Mouse (Mus musculus) CH12.LX (cell line): ENCODE data around the gene Grk5. TPM values are rescaled to one million over a fixed set of nuclear protein-coding genes. Genes with fewer than 3 reads are reported as not detected.
A peak's percentile ranks its signal among the peaks of the same experiment; 100 is the strongest.

Experiments
- DNase-seq: peaks from one replicate; pipeline ENCODE4 v3.0.0-alpha.2; 2013; ENCODE audit errors: extremely low read depth
- H3K27ac ChIP-seq: 2 replicates; pipeline ENCODE4 v1.5.1; 2012; ENCODE audit warnings: low read depth, mild to moderate bottlenecking, control low read depth, moderate library complexity; ENCODE audit not compliant: insufficient read depth
- H3K27me3 ChIP-seq: replicated peaks from 2 replicates; pipeline ENCODE3; 2012; ENCODE audit warnings: inconsistent platforms
- H3K36me3 ChIP-seq, 2 experiments: replicated peaks in 1 of 2; 2 replicates each; pipeline versions ENCODE3 to v1.6.1; 2012; ENCODE audit warnings: inconsistent platforms in 1 of 2, low read length in 1 of 2, mild to moderate bottlenecking in 1 of 2, mixed read lengths in 1 of 2, moderate library complexity in 1 of 2; ENCODE audit not compliant: control insufficient read depth in 1 of 2, insufficient read depth in 1 of 2
- H3K4me1 ChIP-seq, 2 experiments: 2 replicates each; pipeline ENCODE4 v1.6.1; 2012; ENCODE audit warnings: inconsistent platforms in 1 of 2, moderate library complexity in 1 of 2; ENCODE audit not compliant: insufficient read depth in 2 of 2, control insufficient read depth in 1 of 2
- H3K4me2 ChIP-seq: 2 replicates; pipeline ENCODE4 v1.6.1; 2012; ENCODE audit warnings: low read depth, mild to moderate bottlenecking, control low read depth; ENCODE audit not compliant: poor library complexity, insufficient read depth, severe bottlenecking
- H3K4me3 ChIP-seq, 3 experiments: fragments of 150-350 bp in 1 of 3; sonication (generic) in 1 of 3; replicated peaks in 1 of 3; 2 replicates each; pipeline versions ENCODE3 to v1.5.1; 2011 to 2012; ENCODE audit warnings: low read depth in 2 of 3, low read length in 2 of 3, mild to moderate bottlenecking in 2 of 3, moderate library complexity in 2 of 3, control low read depth in 1 of 3, improper control_type of control experiment in 1 of 3, inconsistent platforms in 1 of 3, mixed read lengths in 1 of 3; ENCODE audit not compliant: poor library complexity in 1 of 3
- H3K79me2 ChIP-seq: replicated peaks from 2 replicates; pipeline ENCODE4 v1.6.1; 2012; ENCODE audit warnings: mild to moderate bottlenecking, moderate library complexity; ENCODE audit not compliant: control insufficient read depth, poor library complexity, insufficient read depth, severe bottlenecking; ENCODE audit errors: extremely low read depth
- H3K9ac ChIP-seq: 2 replicates; pipeline ENCODE4 v1.6.1; 2012; ENCODE audit warnings: low read depth, mild to moderate bottlenecking, control low read depth, moderate library complexity; ENCODE audit not compliant: insufficient read depth
- H3K9me3 ChIP-seq: replicated peaks from 2 replicates; pipeline ENCODE3; 2012; ENCODE audit warnings: low read length, inconsistent platforms, mixed read lengths
- BHLHE40 ChIP-seq: IDR thresholded peaks from 2 replicates; pipeline ENCODE4 v1.6.1; 2011; ENCODE audit warnings: mild to moderate bottlenecking, low read depth, low read length, improper control_type of control experiment
- CHD2 ChIP-seq: IDR thresholded peaks from 2 replicates; pipeline ENCODE4 v1.6.1; 2011; ENCODE audit warnings: low read length, improper control_type of control experiment
- CTCF ChIP-seq, 2 experiments: IDR thresholded peaks in 1 of 2; conservative IDR thresholded peaks in 1 of 2; 2 replicates each; pipeline ENCODE4 v1.5.1; 2011 to 2012; ENCODE audit warnings: low read depth in 2 of 2, low read length in 2 of 2, improper control_type of control experiment in 1 of 2, inconsistent platforms in 1 of 2, mild to moderate bottlenecking in 1 of 2, moderate library complexity in 1 of 2
- ELF1 ChIP-seq: IDR thresholded peaks from 2 replicates; pipeline ENCODE4 v1.6.1; 2014; ENCODE audit warnings: low read depth, mild to moderate bottlenecking, inconsistent platforms, low read length, improper control_type of control experiment
- EP300 ChIP-seq: IDR thresholded peaks from 2 replicates; pipeline ENCODE4 v1.6.1; 2011; ENCODE audit warnings: low read length, improper control_type of control experiment
- GABPA ChIP-seq: IDR thresholded peaks from 2 replicates; pipeline ENCODE4 v1.6.1; 2012; ENCODE audit warnings: low read depth, low read length, improper control_type of control experiment, inconsistent platforms; ENCODE audit not compliant: insufficient replicate concordance
- JUN ChIP-seq: IDR thresholded peaks from 2 replicates; pipeline ENCODE4 v1.6.1; 2011; ENCODE audit warnings: low read depth, mild to moderate bottlenecking, low read length, improper control_type of control experiment, moderate library complexity; ENCODE audit not compliant: insufficient read depth
- JUND ChIP-seq: conservative IDR thresholded peaks from 2 replicates; pipeline ENCODE4 v1.6.1; 2011; ENCODE audit warnings: low read depth, low read length, improper control_type of control experiment
- KAT2A ChIP-seq: IDR thresholded peaks from 2 replicates; pipeline ENCODE4 v1.6.1; 2012; ENCODE audit warnings: low read length, improper control_type of control experiment, inconsistent platforms; ENCODE audit not compliant: insufficient replicate concordance
- MAX ChIP-seq: IDR thresholded peaks from 2 replicates; pipeline ENCODE4 v1.6.1; 2011; ENCODE audit warnings: low read length, improper control_type of control experiment
- MAZ ChIP-seq: IDR thresholded peaks from 2 replicates; pipeline ENCODE4 v1.6.1; 2012; ENCODE audit warnings: low read depth, mild to moderate bottlenecking, inconsistent platforms, low read length, improper control_type of control experiment, moderate library complexity
- MEF2A ChIP-seq: IDR thresholded peaks from 2 replicates; pipeline ENCODE4 v1.6.1; 2014; ENCODE audit warnings: low read depth, mild to moderate bottlenecking, inconsistent platforms, low read length, improper control_type of control experiment, borderline replicate concordance
- MYC ChIP-seq: IDR thresholded peaks from 2 replicates; pipeline ENCODE4 v1.6.1; 2011; ENCODE audit warnings: low read depth, mild to moderate bottlenecking, improper control_type of control experiment, low read length
- RAD21 ChIP-seq: IDR thresholded peaks from 2 replicates; pipeline ENCODE4 v1.6.1; 2011; ENCODE audit warnings: low read depth, mild to moderate bottlenecking, low read length, improper control_type of control experiment, moderate library complexity
- SIN3A ChIP-seq: IDR thresholded peaks from 2 replicates; pipeline ENCODE4 v1.6.1; 2012; ENCODE audit warnings: low read length, improper control_type of control experiment, inconsistent platforms
- SMC3 ChIP-seq: IDR thresholded peaks from 2 replicates; pipeline ENCODE4 v1.6.1; 2011; ENCODE audit warnings: low read depth, low read length, improper control_type of control experiment
- TCF12 ChIP-seq: IDR thresholded peaks from 2 replicates; pipeline ENCODE4 v1.6.1; 2014; ENCODE audit warnings: low read depth, mild to moderate bottlenecking, inconsistent platforms, low read length, improper control_type of control experiment
- UBTF ChIP-seq: IDR thresholded peaks from 2 replicates; pipeline ENCODE4 v1.6.1; 2012; ENCODE audit warnings: low read depth, mild to moderate bottlenecking, inconsistent platforms, low read length, improper control_type of control experiment, moderate library complexity
- USF1 ChIP-seq: IDR thresholded peaks from 2 replicates; pipeline ENCODE4 v1.6.1; 2014; ENCODE audit warnings: low read depth, mild to moderate bottlenecking, inconsistent platforms, low read length, improper control_type of control experiment
- ZKSCAN1 ChIP-seq: IDR thresholded peaks from 2 replicates; pipeline ENCODE4 v1.6.1; 2012; ENCODE audit warnings: low read depth, inconsistent platforms, low read length, improper control_type of control experiment, borderline replicate concordance
- dilution Hi-C: fragments of 300-500 bp; cut with MboI; formaldehyde crosslinking; loops from 2 replicates; pipeline ENCODE4 v1.14.3; 2020; ENCODE audit warnings: low sequenced_read_pairs; ENCODE audit not compliant: extremely low pct_unique_long_range_greater_than_20kb, extremely low pct_ligation_motif_present
- in situ Hi-C: fragments of 300-500 bp; cut with MboI; formaldehyde crosslinking; loops from 3 replicates; pipeline ENCODE4 v1.14.3; 2019; ENCODE audit warnings: low sequenced_read_pairs, low pct_ligation_motif_present, low pct_unique_long_range_greater_than_20kb, mixed read lengths
- polyA plus RNA-seq: library from polyadenylated mRNA; unstranded; fragments of >175 nt; gene quantifications from 2 replicates; pipeline ENCODE4 v1.2.1, GENCODE M21; 2012; ENCODE audit warnings: low read depth; ENCODE audit not compliant: insufficient read length
- total RNA-seq, 2 experiments: library from RNA; depleted of rRNA; stranded (reverse); fragments of 300-350 nt in 1 of 2; fragments of >200 nt in 1 of 2; gene quantifications; 2 replicates each; pipeline ENCODE4 v1.2.3; 2012 to 2014

The Grk5 gene
- total and polyA plus RNA-seq, 3 experiments: 5.7 to 11.5 (median 7.6) TPM

DNA sequence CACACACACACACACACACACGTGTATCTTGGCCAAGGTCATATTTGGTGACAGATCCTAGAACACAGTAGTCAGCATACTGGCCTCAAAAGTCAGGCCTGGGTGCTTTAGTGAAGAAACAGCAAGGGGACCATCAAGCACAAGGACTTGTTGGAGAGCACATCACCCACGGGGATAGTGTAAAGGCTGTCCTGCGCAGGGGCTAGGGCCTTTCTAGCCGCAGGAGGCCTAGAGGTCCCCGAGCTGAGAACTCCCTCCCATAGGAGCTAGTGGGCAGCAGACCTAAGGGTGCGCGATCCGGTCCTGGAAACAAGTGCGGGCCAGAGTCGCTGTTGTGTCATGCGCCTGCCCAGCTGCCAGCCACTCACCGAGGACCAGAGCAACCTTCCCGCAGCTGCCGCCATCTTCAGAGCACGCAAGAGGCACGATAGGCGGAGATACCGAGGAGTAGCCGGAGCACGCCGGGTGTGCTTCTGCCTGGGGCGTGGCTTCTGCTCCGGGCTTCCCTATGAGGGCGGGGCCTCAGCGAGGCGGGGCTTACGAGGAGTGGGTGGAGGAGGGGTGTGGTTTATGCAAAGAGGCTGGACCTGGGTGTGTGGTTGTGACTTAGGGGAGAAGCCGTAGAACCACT lies 15.4 kb upstream of the Grk5 start, which contains the start of gene Prdx3 (continued):
- TF ChIP-seq BHLHE40: peak; percentile 67
- no peak for TF ChIP-seq GABPA
- no peak for TF ChIP-seq KAT2A
- no peak for TF ChIP-seq RAD21
- 0 out of 2 replicates have a peak, but pooled peaks have one; percentile 47 for TF ChIP-seq UBTF
- TF ChIP-seq JUND: no peak
- TF ChIP-seq, all 38 proteins: peak for 17

DNA sequence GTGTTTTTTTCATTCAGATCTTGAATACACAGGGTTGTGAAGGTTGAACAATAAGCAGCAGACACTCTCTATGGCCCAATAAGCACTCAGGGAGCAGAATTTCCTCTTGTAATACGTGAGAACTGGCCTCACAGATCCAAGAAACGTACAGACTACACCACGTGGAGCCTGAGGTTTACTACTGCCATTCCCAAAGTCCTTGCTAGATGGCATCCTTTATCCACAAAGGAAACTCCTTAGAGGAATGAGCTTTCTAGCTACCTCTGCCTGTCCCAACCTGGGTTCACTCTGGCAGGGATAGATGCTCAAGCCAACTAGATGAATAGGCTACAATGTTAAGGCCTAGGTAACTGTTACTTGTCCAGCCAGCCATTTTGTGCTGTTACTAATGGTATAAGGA lies 6.4 kb upstream of the Grk5 start:
- Histone ChIP-seq H3K4me1 (peaks cover 5 to 21% of the 10 kb centered on the region in 2 experiments; a peak in 2 of 4 replicates), H3K79me2 (no peaks in the 10 kb centered on the region), H3K27ac (peak overlapping the region; percentile 3; the same call in 1 of the 2 replicates), H3K4me3 (no peak overlapping the region), H3K9ac (no peak overlapping the region), H3K36me3 (no peaks in the 10 kb centered on the region), H3K9me3 (no peaks in the 10 kb centered on the region), H3K27me3 (no peaks in the 10 kb centered on the region), H3K4me2 (no peak overlapping the region)
- peak; percentile 40 for DNase-seq
- in situ Hi-C loops (no loop called here), dilution Hi-C loops (no loop called here)
- TF ChIP-seq EP300: 0 out of 2 replicates have a peak, but pooled peaks have one; percentile 23
- peak; percentile 83 for TF ChIP-seq MAX
- peak; percentile 79 for TF ChIP-seq MYC
- peak; percentile 17 to 69; a peak in 2 of 4 replicates for TF ChIP-seq CTCF (conservative IDR thresholded peaks at IDR 0.05 in 1 of 2, IDR thresholded peaks at IDR 0.05 in 1 of 2; ENCODE audit: low read depth in 2 of 2, low read length in 2 of 2)
- TF ChIP-seq RAD21: peak; percentile 72
- no peak for TF ChIP-seq USF1
- no peak for TF ChIP-seq CHD2
- TF ChIP-seq JUND: peak; percentile 19; the same call in 1 of the 2 replicates
- TF ChIP-seq SIN3A: peak; percentile 42
- TF ChIP-seq TCF12: peak; percentile 14; the same call in 1 of the 2 replicates
- TF ChIP-seq SMC3: peak; percentile 64
- TF ChIP-seq JUN: no peak
- 0 out of 2 replicates have a peak, but pooled peaks have one; percentile 28 for TF ChIP-seq ELF1

DNA sequence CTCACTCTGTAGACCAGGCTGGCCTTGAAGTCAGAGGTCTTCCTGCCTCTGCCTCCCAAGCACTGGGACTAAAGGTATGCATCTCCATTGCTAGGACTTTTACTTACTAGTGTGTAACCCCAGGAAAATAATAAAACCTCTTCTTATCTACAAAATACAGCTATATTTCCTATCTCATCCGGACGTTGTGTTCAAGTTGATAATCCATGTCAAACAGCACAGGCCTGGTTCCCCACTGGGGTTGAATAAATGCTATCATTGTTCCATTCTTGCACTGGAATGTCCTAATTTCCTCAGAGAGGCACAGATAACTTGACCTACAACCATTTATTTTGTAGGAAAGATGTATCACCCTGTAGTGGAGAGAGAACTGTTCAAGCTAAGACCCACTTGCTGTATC lies 1.9 kb upstream of the Grk5 start:
- Histone ChIP-seq H3K4me1 (peaks cover 8 to 40% of the 10 kb centered on the region in 2 experiments; a peak in 3 of 4 replicates), H3K4me2 (no peak overlapping the region), H3K9me3 (no peaks in the 10 kb centered on the region), H3K79me2 (peaks cover 3% of the 10 kb centered on the region; the same call in 1 of the 2 replicates), H3K4me3 (no peak overlapping the region), H3K27me3 (no peaks in the 10 kb centered on the region), H3K36me3 (no peaks in the 10 kb centered on the region), H3K9ac (no peak overlapping the region), H3K27ac (no peak overlapping the region)
- in situ Hi-C loops: loop anchor here (5.0 kb wide), 1 partner anchor 195 kb away; no protein-coding TSS in a partner anchor
- TF ChIP-seq RAD21: no peak
- no peak for TF ChIP-seq ZKSCAN1
- TF ChIP-seq MAZ: no peak
- no peak for TF ChIP-seq MEF2A
- DNase-seq: no peak
- dilution Hi-C loops: no loop called here
